Mouse (Mus musculus) adipocyte (in vitro differentiated cells): ENCODE results near the gene Wdr25.

Source experiments
- DNase-seq: peaks from one replicate; pipeline ENCODE4 v3.0.0-alpha.2; 2016; ENCODE audit warnings: low spot score

Gene Wdr25

GRCm38 (mm10) chr12:108987448-108987847 lies 94.0 kb downstream of the Wdr25 start:
- DNase-seq = no peak

DNA sequence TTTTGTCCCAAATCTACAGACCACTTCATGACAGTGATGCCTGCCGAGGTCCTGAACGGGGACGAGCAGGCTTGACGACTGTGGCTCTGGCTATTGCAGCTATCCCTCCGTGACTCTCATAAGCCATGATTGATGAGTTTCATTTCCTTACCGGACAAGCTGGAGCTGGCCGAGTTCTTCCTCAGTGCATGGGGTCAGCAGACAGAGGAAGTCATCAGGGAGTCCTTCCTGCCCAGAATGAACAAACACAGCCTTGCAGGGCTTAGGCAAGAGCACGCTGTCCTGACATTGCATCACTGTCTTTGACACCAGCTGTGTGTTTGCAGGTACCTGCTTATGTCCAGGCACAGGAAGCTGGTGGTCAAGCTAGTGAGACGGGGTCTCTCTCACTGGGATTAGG lies 97.0 kb downstream of the Wdr25 start:
- DNase-seq = no peak

DNA sequence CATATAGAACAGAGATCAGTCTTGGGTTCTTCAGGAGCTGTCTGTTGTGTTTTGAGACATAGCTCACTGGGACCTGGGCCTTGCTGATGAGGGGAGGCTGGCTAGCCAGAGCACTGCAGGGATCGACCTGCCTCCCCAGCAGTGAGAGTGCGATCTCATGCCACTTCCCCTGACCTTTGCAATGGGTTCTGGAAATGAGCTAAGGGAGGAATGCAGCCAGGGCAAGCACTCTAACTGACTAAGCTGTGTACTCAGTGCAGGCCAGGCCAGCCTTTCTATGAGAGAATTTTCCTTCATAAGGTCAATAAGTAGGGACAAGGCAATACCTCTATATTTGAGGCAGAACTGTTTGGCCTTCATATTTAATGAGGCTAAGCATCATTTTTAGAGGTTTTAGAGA lies 99.6 kb downstream of the Wdr25 start:
- peak; percentile 63 for DNase-seq

- peak; percentile 86 for DNase-seq
These were observed 101.1 kb downstream of the Wdr25 start for GRCm38 (mm10) chr12:108994436-108995031.

DNA sequence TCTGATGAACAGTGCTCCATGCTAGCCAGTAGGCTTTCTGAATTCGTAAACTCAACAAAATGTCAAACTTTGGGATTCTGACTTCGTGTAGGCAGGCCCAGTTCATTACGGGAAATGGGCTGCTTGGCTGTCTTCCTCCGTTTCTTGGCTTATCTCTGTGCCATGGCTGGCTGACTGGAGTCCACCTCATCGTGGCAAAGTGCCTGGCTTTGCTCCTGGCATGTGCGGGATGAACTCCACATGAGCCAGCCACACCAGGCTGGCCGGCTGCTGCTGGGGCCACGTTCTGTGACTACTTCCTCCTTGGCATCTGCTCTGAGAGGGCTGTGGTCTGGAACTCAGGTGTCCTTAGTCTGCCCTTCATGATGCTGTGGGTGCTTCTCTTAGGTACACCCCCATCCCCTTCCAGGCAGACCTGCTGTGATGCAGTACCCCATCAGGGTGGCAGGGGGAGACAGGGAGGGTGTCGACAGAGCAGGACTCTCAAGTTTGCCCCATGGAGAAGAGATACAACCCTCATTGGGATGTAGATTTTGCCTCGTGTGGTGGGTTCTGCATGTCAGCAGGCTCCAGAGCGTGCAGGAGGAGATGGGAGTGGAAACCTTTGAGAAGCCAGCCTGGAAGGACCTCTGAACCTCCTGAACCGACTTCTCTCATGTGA lies 102.7 kb downstream of the Wdr25 start:
- DNase-seq = no peak

DNA sequence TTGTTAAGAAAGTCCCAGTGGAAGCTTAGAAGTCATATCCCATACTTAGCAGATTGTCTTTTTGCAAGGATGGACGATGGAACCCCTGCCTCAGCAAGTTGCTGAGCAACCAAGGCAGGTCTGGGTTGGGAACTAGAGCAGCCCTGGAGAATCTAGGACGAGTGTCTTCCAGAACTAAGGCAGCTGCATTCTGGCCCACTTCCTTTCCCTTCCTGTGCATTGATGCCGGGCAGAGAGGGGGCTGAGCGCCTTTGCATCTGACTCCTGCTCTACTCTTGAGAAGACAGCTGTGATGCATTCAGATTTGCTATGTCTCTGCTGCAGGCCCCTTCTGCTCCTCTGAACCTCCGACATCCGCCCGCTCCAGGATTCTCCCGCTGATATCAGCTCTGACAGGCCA lies 103.8 kb downstream of the Wdr25 start:
- DNase-seq = no peak

- no peak for DNase-seq
These were observed 109.5 kb downstream of the Wdr25 start for GRCm38 (mm10) chr12:109002978-109003377.

- no peak for DNase-seq
These were observed 116.7 kb downstream of the Wdr25 start for GRCm38 (mm10) chr12:109010070-109010649.

- no peak for DNase-seq
These were observed 128.8 kb downstream of the Wdr25 start for GRCm38 (mm10) chr12:109022181-109022691.

DNA sequence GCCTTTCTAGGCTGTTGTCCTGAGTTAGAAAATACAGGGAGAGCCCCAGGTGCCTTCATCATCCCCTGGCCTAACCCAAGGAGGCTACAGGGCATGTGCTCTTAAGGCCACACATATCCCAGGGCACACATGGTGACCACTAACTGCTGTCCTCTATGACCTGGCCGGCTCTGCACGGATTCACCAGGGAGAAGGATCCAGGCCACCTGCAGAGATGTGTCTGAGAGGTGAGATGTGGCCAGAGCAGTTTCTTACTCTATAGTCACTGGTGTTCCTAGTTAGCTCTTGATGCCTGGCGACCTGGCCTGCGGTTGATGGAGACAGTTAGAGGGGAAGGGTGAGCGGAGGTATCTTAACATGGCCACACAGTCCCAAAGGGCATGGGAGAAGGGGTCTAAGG lies 129.5 kb downstream of the Wdr25 start:
- DNase-seq = no peak

GRCm38 (mm10) chr12:109023780-109024179 lies 130.3 kb downstream of the Wdr25 start:
- no peak for DNase-seq

GRCm38 (mm10) chr12:109037026-109037425 lies 143.6 kb downstream of the Wdr25 start:
- DNase-seq = no peak

DNA sequence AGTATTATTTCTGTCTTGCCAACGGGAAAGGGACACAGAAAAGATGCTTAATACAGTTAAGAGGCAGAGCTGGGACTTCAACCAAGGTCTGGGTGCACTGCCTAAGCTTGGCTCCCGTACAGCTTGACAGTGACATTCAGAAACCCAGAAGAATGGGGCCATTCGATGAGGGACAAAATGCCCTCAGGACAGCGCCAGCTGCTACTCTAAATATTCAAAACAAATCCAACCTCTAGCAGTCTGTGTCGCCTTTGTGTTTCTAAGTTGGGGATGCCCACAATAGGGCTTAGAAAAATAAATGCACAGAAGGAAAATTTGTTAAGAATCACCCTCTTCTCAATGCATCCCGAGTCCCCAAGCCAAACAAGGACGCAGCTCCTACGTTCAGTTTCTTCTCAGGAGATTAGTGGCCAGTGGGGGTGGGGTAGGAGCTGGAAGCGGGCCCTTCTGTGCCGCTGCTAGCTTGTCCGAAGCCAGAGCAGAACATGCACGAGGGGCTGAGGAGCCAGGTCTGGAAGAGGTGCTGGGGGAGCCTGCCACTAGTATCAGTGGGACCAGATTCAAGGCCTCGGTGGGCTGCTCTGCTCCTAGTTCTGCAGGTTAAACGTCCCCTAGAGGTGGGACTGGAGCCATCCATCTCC lies 144.9 kb downstream of the Wdr25 start:
- no peak for DNase-seq

DNA sequence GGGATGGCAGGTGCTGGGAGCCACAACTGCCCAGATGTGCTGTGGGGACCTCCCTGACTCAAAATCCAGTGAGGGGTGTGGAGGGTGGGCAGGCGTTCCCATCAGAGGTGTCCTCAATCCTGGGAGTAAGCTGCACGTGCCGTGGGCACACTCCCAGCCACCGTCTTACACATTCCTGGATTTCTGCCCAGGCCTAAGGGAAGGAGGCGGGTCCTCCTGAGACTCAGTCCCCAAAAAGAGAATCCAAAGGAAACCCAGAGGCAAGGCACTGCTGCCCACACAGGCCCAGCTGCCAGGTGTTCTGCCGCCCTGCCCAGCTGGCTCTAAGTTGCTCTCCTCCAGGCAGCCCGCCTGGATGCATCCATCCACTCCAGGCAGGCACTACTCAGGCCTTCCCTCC lies 145.9 kb downstream of the Wdr25 start:
- peak; percentile 29 for DNase-seq

DNA sequence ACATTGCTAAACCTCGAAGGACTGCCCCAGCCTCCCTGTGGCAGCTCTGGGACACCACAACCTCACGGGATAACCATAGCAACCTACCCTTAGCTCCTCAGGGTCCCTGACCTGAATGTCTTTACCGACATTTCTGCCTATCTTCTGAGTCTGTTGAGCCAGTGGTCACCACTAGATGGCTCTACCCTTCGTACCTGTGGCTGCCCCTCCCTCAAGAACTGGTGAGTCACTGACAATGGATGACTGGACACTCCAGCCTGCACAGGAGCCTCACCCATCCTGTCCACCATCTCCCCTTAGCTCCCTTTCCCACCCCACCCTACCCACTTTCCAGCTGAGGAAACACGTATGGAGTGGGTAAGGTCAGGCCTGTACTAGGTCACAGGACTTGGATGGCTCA lies 151.1 kb downstream of the Wdr25 start:
- peak; percentile 5 for DNase-seq

- DNase-seq = no peak
These were observed 152.2 kb downstream of the Wdr25 start for GRCm38 (mm10) chr12:109045581-109045980.

- no peak for DNase-seq
These were observed 156.5 kb downstream of the Wdr25 start for GRCm38 (mm10) chr12:109049949-109050348.

DNA sequence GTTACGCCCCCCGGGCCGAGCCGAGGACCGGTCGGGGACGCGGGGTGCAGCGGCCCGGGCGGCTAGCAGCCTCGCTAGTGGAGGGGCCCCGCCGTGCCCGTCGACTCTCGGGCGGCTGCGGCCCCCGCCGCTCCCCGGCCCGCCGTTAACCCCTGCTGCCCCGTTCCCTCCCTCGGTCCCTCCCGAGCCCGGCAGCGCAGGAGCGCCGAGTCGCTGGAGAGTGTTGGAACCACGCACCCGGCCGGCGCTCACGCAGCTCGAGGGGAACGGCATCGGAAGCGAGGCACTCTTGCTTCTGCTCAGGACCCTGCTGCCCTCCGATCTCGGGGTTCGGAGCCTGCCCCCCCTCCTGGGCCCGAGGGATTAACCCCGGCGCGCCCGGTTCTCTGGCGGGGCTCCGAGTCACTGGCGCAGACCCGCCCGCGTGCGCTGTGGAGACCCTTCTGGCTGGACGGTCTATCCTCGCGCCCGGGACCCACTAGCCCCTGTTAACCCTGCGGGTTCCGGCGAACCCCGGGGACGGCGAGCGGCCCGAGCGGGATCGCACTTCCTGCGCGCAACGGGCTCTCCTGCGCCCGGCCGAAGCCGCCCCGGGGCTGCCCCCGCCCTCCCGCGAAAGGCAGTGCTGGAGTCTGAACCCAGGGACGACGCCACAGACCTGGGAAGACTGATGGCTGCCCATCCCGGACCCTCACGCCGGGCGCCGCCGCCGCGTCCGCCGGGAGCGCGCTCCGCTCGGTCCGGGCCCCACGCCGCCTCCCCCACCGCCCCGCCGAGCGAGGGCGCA lies 159.8 kb downstream of the Wdr25 start:
- DNase-seq = no peak

- no peak for DNase-seq
These were observed 164.3 kb downstream of the Wdr25 start for GRCm38 (mm10) chr12:109057736-109058135.

DNA sequence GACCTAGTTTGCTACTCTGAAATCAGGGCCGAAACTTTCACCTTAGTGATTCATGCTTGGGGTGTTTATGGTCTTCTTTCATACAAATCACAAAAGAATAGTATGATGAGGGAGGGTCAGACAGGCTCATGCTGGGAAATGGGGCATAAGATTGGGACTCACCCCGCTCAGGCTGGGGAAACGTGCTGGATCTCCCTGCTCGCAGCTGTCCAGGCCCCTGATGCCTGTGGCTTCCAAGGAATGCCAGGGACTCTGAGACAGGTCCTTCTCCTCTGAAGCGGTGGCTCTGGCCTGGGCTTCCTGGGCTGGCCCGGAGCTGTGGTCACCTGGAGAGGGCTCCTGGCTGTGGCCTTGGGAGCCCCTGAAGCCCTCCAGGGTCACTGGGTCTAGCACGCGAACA lies 165.2 kb downstream of the Wdr25 start:
- DNase-seq = no peak

GRCm38 (mm10) chr12:109067561-109068135 lies 174.2 kb downstream of the Wdr25 start:
- DNase-seq = no peak

GRCm38 (mm10) chr12:109068167-109068653 lies 174.8 kb downstream of the Wdr25 start, which contains the start of gene Begain:
Begain (minus strand) TSS chr12:109068217.
- DNase-seq = no peak
